Mouse (Mus musculus) heart, embryonic 14.5 days (tissue): Measurements from ENCODE around the gene Rfx8. TPM values are rescaled to one million over a fixed set of nuclear protein-coding genes. Genes with fewer than 3 reads are reported as not detected.

ENCODE experiments used
- ATAC-seq: fragments of 200-750 bp; cut with Nextera tagmentation; 2 replicates; pipeline ENCODE4 v1.8.0; 2017; ENCODE audit warnings: low read depth, moderate TSS enrichment; ENCODE audit not compliant: insufficient number of reproducible peaks, insufficient read depth, low FRiP score
- H3K27ac ChIP-seq, 2 experiments: fragments of 200-500 bp in 1 of 2; fragments of 300-500 bp in 1 of 2; sonication (generic) in 1 of 2; replicated peaks in 1 of 2; 2 replicates each; pipeline ENCODE4 v1.5.1; 2012 to 2014; ENCODE audit warnings: low read depth in 2 of 2, low read length in 2 of 2, control low read depth in 1 of 2, mild to moderate bottlenecking in 1 of 2, mixed read lengths in 1 of 2; ENCODE audit not compliant: control insufficient read depth in 1 of 2, insufficient read depth in 1 of 2
- H3K27me3 ChIP-seq: fragments of 300-500 bp; sonication (generic); 2 replicates; pipeline ENCODE4 v1.6.1; 2014; ENCODE audit warnings: mild to moderate bottlenecking, low read length, control low read depth; ENCODE audit not compliant: control insufficient read depth, insufficient read depth
- H3K36me3 ChIP-seq: fragments of 300-500 bp; sonication (generic); 2 replicates; pipeline ENCODE4 v1.6.1; 2014; ENCODE audit warnings: mild to moderate bottlenecking, control low read depth, low read length, mixed read lengths; ENCODE audit not compliant: control insufficient read depth, insufficient read depth
- H3K4me1 ChIP-seq, 2 experiments: fragments of 200-500 bp in 1 of 2; fragments of 300-500 bp in 1 of 2; sonication (generic) in 1 of 2; 2 replicates each; pipeline ENCODE4 v1.6.1; 2012 to 2014; ENCODE audit warnings: low read length in 2 of 2, control low read depth in 1 of 2, mixed read lengths in 1 of 2; ENCODE audit not compliant: control insufficient read depth in 2 of 2, insufficient read depth in 2 of 2
- H3K4me2 ChIP-seq: fragments of 300-500 bp; sonication (generic); 2 replicates; pipeline ENCODE4 v1.6.1; 2014; ENCODE audit warnings: mild to moderate bottlenecking, low read length
- H3K4me3 ChIP-seq, 2 experiments: fragments of 200-500 bp in 1 of 2; fragments of 300-500 bp in 1 of 2; sonication (generic) in 1 of 2; 2 replicates each; pipeline ENCODE4 v1.5.1; 2012 to 2014; ENCODE audit warnings: low read length in 2 of 2, mild to moderate bottlenecking in 2 of 2, control low read depth in 1 of 2, low read depth in 1 of 2, moderate library complexity in 1 of 2; ENCODE audit not compliant: control insufficient read depth in 1 of 2, insufficient read depth in 1 of 2
- H3K9ac ChIP-seq: fragments of 300-500 bp; sonication (generic); 2 replicates; pipeline ENCODE4 v1.6.1; 2014; ENCODE audit warnings: mild to moderate bottlenecking, low read length
- H3K9me3 ChIP-seq: fragments of 300-500 bp; sonication (generic); 2 replicates; pipeline ENCODE4 v1.6.1; 2016; ENCODE audit warnings: low read length, control low read depth; ENCODE audit not compliant: control insufficient read depth
- WGBS: fragments of 180-500 bp; shearing (Covaris S2); extraction: QIAGEN DNeasy Blood & Tissue Kit; methylation state at CpG from one replicate; pipeline ENCODE4 v1.1.7; 2014; 5-methylcytosine and 5-hydroxymethylcytosine counted together
- polyA plus RNA-seq: library from polyadenylated mRNA; unstranded; fragments of >200 nt; fragmentation: Nextera tagmentation; extraction: Ambion mirVana; gene quantifications from 2 replicates; pipeline ENCODE4 v1.2.1, GENCODE M21; 2014

The Rfx8 gene
- polyA plus RNA-seq, 1 experiment from 2014 or later: 1.7 TPM

DNA sequence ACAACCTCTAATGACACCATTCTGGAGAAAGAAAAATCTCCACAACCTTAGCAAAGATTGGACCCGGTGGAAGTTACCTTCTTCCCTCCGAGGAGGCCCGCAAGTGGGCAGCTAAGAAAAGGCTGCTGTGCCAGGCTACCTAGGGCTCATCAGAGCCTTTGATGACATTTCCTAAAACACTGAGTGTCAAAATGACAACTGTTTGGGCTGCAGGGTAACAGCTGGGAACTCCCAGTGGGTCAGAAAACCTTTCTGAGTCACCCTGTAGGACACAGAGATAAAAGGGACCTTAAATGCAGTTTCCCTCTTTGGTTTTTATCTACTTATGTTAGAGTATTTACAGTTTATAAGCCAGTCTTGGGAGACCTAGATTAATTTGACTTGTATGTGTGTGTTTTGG is 6.1 kb downstream of the Rfx8 start:
- Histone ChIP-seq H3K4me1 (peaks cover 10 to 19% of the 10 kb centered on the region in 2 experiments; a peak in 2 of 4 replicates), H3K9ac (peak overlapping the region; percentile 46; the same call in 1 of the 2 replicates), H3K4me2 (no peak overlapping the region), H3K27me3 (no peaks in the 10 kb centered on the region), H3K4me3 (no peak overlapping the region), H3K27ac (peak overlapping the region; percentile 74 to 86), H3K9me3 (no peaks in the 10 kb centered on the region), H3K36me3 (no peaks in the 10 kb centered on the region)
- WGBS: 66% methylated on average over 3 of the region's 3 CpGs
- no peak for ATAC-seq

DNA sequence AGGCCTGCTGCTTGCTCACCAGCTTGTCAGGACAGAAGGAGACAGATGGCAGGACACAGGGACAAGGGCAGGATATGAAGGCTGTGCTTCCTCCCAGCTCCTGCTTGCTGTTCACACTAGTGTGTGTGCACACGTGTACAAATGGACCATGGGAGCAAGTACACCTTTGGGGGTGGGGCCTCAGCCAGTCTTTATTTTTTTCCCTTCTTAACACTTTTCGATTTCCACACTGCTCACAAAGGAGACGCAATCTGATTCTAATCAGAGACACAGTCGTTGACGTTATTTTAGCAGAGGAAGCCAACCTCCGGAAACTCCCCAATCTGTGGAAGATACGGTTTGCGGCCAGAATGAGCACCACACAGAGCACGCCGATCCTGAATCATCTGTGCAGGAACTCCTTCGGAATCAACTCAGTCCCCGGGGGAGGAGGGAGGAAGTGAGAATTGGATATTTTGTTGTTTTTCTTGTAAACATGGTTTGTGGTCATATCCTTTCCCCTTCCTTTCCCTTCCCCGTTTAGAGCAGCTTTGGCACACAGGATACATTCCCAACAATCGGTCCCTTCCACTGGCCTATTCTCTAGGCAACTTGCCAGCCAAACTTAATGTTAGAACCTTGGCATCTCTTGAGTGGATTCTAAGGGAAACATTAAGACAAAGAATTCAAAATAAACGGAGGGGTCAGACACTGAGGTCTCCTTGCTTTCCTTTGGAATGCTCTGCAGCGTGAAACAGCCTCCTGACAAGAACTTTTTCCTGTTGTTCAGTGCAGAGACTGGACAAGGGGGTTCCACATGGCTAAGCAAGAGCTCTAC is 6.7 kb downstream of the Rfx8 start:
- peak; percentile 69 for ATAC-seq
- no peaks in the 10 kb centered on the region for H3K9me3 ChIP-seq
- peak overlapping the region; percentile 4; the same call in 1 of the 2 replicates for H3K4me2 ChIP-seq
- H3K27ac ChIP-seq: peak overlapping the region; percentile 86 to 90
- 51% methylated on average over 16 of the region's 16 CpGs for WGBS
- no peaks in the 10 kb centered on the region for H3K27me3 ChIP-seq
- H3K4me3 ChIP-seq: no peak overlapping the region
- H3K36me3 ChIP-seq: no peaks in the 10 kb centered on the region
- H3K4me1 ChIP-seq: peaks cover 10 to 17% of the 10 kb centered on the region in 2 experiments; a peak in 2 of 4 replicates
- 0 out of 2 replicates have a peak overlapping the region, but pooled peaks have one; percentile 46 for H3K9ac ChIP-seq

DNA sequence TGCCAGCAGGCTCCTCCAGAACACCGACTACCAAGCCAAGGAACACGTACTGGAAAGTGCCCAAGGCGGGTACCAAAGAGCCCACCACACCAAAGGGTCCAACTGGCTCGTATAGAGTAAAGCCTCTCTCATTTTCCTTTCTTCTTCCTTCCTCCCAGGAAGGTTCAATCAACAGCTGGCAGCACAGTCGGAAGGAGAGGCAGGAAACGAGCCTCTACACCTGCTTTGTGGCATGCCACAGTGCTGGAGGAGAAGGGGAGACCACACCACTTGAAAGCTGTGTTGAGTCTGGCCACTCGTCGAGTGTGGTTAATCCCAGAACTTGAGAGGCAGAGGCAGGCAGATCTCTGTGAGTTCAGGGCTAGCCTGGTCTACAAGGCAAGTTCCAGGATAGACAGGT is 7.5 kb downstream of the Rfx8 start:
- no peak overlapping the region for H3K4me3 ChIP-seq
- no peaks in the 10 kb centered on the region for H3K36me3 ChIP-seq
- WGBS: 83% methylated on average over 8 of the region's 8 CpGs
- peaks cover 10 to 17% of the 10 kb centered on the region in 2 experiments; a peak in 2 of 4 replicates for H3K4me1 ChIP-seq
- H3K27me3 ChIP-seq: no peaks in the 10 kb centered on the region
- no peak for ATAC-seq
- H3K9me3 ChIP-seq: no peaks in the 10 kb centered on the region
- H3K27ac ChIP-seq: peak overlapping the region; percentile 67 to 90
- H3K4me2 ChIP-seq: no peak overlapping the region
- H3K9ac ChIP-seq: no peak overlapping the region

DNA sequence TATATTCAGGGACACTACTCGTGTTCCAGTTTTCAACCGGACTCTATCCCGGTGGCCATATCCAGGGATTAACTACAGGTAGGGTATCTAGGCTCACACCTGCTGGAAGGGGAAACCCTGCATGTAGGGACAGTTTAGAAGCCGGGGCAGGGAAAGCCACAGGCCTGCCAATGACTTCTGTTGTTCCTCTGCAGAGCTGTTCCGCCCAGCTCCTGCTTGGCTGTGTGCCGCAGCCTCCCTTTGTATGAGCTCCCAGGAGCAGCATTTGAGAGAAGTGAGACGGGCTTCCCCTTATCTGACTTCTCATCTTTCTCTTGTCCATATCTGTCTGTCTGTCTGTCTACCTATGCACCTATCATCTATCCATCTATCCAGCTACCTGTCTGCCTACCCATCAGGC is 8.5 kb downstream of the Rfx8 start:
- no peaks in the 10 kb centered on the region for H3K36me3 ChIP-seq
- ATAC-seq: no peak

DNA sequence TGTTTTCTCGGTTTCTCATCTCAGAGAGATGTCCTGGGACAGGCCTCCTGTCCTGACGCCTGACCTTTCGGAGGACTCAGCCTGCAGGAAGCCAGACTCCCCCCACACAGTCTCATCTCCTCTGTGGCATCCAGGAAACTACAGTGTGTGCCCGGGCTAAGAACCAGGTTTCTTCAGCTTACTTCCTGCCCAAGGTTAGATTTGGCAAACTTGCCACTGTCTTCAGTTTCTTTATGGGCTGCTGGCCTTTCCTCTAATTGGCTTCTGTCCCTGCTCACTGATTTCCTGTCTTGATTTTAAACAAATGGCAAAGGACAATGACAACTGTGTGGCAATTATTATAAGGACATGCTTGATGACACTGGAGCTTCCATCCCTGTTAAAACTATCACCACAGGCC is 10.2 kb downstream of the Rfx8 start:
- no peak overlapping the region; a peak in 1 of 4 replicates for H3K27ac ChIP-seq
- WGBS: 70% methylated on average over 4 of the region's 4 CpGs
- no peak for ATAC-seq

More for the DNA sequence above, 8.5 kb downstream of the Rfx8 start:
- H3K27ac ChIP-seq: no peak overlapping the region
- H3K27me3 ChIP-seq: no peaks in the 10 kb centered on the region
- H3K4me1 ChIP-seq: peaks cover 10 to 19% of the 10 kb centered on the region in 2 experiments; a peak in 2 of 4 replicates
- no peak overlapping the region for H3K4me3 ChIP-seq
- H3K9ac ChIP-seq: no peak overlapping the region
- 89% methylated on average over 7 of the region's 7 CpGs for WGBS
- H3K4me2 ChIP-seq: no peak overlapping the region
- H3K9me3 ChIP-seq: no peaks in the 10 kb centered on the region

DNA sequence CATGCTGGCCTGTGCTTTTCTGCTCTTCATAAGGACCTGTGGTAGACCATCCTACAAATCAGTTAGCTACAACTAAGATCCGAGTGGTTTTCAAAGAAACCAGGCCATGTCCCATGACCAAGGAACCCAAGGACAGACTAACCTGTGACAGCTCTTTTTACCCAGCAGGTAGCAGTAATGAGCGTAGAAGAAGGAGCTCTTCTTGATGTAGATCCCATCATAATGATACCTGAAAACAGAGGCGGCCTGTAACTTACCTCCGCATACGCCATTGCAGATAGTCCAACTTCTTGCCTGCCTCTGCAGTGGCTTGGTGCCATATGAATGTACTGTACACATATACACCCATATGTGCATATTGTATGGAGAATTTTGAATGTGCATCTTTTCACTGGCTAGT is 10.8 kb downstream of the Rfx8 start:
- 92% methylated on average over 5 of the region's 5 CpGs for WGBS
- Histone ChIP-seq H3K36me3 (no peaks in the 10 kb centered on the region), H3K4me1 (peaks cover 4 to 13% of the 10 kb centered on the region in 2 experiments; a peak in 2 of 4 replicates), H3K4me3 (no peak overlapping the region), H3K4me2 (no peak overlapping the region), H3K9ac (no peak overlapping the region), H3K27ac (no peak overlapping the region), H3K27me3 (no peaks in the 10 kb centered on the region), H3K9me3 (no peaks in the 10 kb centered on the region)
- no peak for ATAC-seq

More for the DNA sequence above, 10.2 kb downstream of the Rfx8 start:
- H3K36me3 ChIP-seq: no peaks in the 10 kb centered on the region
- no peak overlapping the region for H3K4me3 ChIP-seq
- no peaks in the 10 kb centered on the region for H3K9me3 ChIP-seq
- no peak overlapping the region for H3K4me2 ChIP-seq
- peaks cover 9 to 18% of the 10 kb centered on the region in 2 experiments; a peak in 2 of 4 replicates for H3K4me1 ChIP-seq
- no peak overlapping the region for H3K9ac ChIP-seq
- H3K27me3 ChIP-seq: no peaks in the 10 kb centered on the region

DNA sequence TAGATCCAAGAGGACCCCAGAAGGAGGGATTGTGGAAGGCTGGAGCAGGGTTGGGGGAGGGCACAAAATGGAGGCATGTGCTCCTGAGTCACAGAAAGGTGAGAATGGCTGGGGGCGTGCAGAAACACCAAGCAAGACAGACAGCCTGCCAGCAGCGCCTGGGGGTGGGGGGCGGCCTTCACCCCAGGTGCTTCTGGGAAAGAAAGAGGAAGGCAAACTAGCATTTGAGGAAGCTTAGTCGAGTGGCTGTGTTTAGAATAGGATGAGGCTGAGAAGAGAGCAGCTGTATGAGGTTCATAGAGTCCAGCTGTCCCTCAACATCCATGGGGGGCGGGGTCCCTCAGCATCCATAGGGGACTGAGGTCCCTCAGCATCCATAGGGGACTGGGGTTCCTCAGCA is 12.0 kb downstream of the Rfx8 start:
- Histone ChIP-seq H3K9me3 (no peaks in the 10 kb centered on the region), H3K9ac (no peak overlapping the region), H3K36me3 (no peaks in the 10 kb centered on the region), H3K27me3 (no peaks in the 10 kb centered on the region), H3K4me3 (no peak overlapping the region), H3K4me1 (peaks cover 0 to 8% of the 10 kb centered on the region in 2 experiments; a peak in 2 of 4 replicates), H3K4me2 (no peak overlapping the region), H3K27ac (no peak overlapping the region)
- 80% methylated on average over 5 of the region's 5 CpGs for WGBS
- no peak for ATAC-seq
